Mouse (Mus musculus) spleen, postnatal 14 days (tissue): ENCODE results near the gene Echdc2.
"Not testable (repeated sequence)": the region's sequence is repeated elsewhere in the genome, so short reads cannot be mapped to it uniquely, and the experiment has no call there.

ENCODE experiments used
- DNase-seq, 2 experiments: peaks; one replicate each; pipeline ENCODE4 v3.0.0; 2021 to 2022; ENCODE audit warnings: low spot score in 2 of 2

The Echdc2 gene

GRCm38 (mm10) chr4:108165152-108165895 is at the start of gene Echdc2:
TSS of gene Echdc2 (plus strand) at chr4:108165437.
- no peak for DNase-seq

DNA sequence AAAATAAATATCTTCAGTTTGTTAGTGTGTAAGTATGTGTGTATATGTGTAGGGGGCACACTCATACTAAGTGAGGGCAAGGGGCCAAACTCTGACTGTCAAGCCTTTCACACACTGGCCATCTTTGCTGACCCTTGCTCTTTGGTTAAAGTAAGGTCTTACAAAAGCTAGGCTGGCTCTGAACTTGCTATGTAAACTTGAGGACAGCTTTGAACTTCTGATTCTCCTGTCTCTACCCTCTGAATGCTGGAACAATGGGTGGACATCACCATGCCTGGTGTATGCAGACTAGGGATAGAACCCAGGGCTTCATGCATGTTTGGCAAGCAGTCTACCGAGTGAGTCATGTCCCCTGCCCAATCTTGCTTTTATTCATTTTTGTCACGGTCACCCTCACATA is 48.8 kb upstream of the Echdc2 start:
- DNase-seq: no peak

GRCm38 (mm10) chr4:108117488-108117887 is 47.7 kb upstream of the Echdc2 start:
- DNase-seq: no peak

DNA sequence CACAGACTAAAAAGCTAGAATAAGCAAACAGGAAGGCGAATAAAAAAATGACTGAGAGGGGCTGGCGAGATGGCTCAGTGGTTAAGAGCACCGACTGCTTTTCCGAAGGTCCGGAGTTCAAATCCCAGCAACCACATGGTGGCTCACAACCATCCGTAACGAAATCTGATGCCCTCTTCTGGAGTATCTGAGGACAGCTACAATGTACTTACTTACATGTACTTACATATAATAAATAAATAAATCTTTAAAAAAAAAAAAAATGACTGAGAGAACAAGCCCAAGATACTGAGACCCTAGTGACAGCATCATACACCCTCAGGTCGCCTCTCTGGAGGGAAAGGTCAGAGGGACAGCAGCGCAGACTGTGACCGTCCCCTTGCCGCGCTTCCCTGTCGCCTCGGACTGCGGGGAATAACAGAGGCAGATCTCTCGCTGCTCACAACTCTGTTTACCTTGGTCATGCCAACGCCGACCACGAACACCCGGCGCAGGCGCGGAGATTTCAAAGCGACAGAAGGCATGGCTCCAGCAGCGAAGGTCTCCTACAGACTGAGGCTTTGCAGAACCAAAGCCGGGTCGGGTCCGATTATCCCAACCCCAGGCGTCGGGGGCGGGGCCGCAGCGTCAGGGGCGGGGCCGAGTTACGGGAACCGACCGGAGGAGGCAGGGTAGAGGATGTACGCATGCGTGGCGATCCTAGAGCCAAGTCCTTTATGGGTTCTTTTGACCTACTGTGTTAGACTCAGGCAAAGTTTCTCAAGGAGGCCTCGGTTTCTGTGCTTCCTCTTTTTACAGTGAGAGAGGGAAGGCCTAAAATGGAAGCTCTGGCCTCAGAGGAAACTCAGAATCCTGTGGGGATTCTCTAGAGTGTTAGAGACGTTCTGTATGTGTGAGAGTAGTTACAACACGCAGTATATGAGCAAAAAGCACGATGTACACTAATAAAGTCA is 47.0 kb upstream of the Echdc2 start:
- DNase-seq: peak; percentile 81 to 83

GRCm38 (mm10) chr4:108124104-108124503 is 41.1 kb upstream of the Echdc2 start:
- DNase-seq: no peak

DNA sequence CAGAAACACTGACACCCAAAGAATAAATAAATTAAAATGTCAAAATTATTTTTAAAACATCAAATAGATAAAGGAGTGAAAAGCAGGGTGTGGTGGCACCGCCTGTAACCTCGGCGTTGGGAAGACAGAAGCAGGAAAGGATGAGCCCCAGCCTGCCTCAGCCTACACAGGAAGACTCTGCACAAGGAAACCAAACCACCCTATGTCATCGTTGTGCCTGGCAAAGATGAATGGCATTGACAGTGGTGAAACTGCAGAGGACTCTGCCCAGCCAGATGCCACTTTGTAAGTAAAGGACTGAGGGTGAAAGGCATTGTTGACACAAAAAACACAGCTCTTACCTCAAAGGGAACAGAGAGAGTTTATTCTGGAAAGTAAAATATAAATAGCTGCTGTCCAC is 39.0 kb upstream of the Echdc2 start:
- no peak for DNase-seq

GRCm38 (mm10) chr4:108127516-108127915 is 37.7 kb upstream of the Echdc2 start:
- no peak for DNase-seq

DNA sequence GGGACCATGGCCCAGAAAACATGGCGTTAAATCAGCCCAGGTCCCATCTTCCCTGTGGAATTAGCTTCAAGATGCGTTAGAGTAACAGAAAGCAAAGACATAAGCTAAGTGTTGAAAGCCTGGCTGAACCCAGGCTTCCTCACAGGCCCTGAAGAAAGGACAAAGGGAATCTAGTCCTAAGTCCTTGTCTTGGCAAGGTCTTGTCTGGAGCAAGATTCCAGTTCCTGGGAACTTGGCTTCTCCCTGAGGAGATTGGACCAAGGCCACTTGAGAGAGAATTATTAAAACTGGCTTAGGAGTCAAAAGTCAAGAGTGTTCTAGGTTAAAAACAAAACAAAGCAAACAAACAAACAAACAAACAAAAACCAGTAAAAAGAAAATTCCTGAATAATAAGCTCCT is 36.9 kb upstream of the Echdc2 start:
- DNase-seq: no peak

DNA sequence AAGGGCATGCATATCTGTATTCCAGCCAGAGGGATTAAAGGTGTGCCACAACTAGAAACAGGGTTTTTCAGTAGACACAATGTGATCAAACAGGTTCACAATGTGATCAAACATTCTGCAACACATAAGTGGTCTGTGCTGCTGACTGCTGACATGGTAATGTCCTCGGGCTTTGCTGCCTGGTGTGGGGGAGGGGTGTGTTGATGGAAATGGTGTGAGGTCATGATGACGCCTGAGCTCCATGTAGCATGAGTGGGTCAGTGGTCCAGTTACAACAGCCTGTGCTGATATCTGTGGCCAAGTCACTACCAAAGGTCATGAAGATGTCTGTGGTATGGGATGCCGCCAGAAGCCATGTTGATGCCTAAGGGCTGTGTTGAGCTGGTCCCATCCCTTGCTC is 34.8 kb upstream of the Echdc2 start:
- DNase-seq: no peak

DNA sequence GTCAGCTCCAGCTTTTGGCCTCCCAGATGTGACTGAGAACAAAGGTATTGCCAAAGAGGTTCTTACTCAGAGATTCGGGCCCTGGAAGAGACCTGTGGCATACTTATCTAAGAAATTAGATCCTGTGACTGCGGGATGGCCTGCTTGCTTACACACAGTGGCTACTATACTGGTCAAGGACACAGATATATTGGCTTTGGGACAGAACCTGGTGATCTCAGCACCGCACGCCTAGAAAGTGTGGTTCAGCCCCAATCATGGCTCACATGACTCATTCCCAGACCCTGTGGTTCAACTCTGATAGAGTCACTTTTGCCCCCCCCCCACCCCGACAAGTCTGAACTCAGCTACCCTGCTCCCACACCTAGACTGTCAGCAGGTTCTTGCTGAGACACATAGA is 28.3 kb upstream of the Echdc2 start:
- no peak for DNase-seq

- not testable (repeated sequence) for DNase-seq
Measured at GRCm38 (mm10) chr4:108143178-108143577, 22.1 kb upstream of the Echdc2 start.

DNA sequence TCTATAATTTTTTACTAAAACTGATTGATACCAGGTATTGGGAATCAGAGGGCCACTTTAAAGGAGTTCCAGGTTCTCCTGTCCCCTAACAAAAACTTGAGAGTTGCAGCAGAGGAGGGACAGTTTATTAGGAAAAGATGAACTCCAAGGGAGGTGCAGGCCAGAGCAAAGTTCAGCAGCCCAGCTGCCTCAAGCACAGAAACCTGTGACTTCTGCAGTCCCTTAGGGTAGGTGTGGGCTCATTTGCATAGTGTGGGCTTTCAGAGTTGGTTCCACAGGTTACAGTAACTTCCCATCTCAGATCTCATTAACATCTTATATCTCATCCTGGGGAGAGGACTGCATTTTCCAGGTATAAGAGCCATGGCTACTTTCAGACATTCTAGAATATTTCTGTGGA is 21.5 kb upstream of the Echdc2 start:
- DNase-seq: no peak

DNA sequence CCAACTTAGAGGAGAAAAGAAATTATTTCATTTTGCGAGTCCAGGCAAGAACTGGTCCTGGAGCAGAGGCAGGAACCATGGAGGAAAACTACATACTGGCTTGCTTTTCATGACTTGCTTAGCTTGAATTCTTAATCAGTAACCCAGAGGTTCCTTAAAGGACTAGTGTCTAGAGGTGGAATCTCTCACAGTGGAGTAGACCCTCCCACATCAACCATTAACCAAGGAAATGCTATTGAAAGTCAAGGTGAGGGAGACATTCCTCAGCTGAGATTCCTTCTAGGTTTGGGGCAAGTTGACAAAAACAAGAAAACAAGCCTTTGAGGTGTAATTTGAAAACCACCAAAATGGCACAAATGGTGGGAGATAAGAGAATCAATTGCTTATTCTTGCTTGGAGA is 20.4 kb upstream of the Echdc2 start, which contains the start of gene Scp2:
Gene Scp2, minus strand, starts transcription at position 119 of the 400 bp plus-strand sequence.
- no peak for DNase-seq

DNA sequence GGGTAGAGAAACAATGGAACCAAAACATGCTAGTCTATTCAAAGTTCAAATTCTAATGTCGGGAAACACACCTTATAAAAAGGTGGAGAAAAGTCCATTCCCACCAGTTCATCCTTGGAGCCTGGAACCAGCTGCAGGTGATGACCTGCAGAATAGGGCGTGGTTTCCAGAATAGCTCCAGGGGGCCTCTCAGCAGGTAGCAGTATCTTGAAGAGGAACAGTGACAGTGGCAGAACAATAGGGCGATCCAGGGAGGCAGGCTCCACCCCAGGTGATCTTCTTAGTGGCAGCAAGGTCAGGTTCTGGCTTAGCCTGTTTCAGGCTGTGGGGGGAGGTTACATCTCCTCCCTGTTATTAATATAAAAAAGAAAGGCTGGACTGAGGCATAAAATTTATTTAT is 19.7 kb upstream of the Echdc2 start:
- not testable (repeated sequence) for DNase-seq

DNA sequence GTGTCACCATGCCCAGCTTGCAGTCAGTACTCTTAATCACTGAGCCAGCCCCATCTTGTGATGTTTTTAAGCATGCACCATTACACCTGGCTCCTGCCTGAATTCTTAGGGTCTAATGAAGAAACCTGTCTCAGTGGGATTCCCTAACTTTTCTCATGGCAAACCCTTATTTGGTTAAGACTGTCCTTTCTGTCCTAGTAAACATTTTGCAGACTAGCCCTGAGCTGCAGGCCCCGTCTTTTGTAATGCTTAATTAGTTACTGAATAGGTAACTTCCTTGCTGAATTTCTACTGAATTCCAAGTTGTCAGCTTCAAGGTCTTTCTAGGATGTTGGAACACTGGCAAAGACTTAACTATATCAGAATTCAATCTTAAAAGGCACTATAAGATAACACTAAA is 10.1 kb upstream of the Echdc2 start:
- not testable (repeated sequence) for DNase-seq

DNA sequence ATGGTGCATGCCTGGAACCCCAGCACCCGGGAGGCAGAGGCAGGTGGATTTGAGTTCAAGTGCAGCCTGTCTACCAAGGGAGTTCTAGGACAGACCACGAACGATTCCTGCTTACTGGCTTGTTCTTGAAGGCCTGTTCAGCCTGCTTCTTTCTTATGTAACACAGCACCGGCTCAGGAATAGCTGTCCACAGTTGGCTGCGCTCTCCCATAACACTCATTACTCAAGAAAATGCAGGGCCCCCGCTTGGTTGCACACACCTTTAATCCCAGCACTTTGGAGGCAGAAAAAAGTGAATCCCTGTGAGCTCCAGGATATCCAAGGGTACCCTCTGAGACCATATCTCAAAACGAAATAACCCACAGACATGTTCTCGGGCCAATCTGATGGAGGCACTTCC is 3.3 kb upstream of the Echdc2 start:
- no peak for DNase-seq

GRCm38 (mm10) chr4:108163291-108163690 is 1.9 kb upstream of the Echdc2 start:
- no peak for DNase-seq

GRCm38 (mm10) chr4:108166874-108167273 is 1.6 kb downstream of the Echdc2 start:
- DNase-seq: no peak

- DNase-seq: no peak
Measured at GRCm38 (mm10) chr4:108168056-108168455, 2.8 kb downstream of the Echdc2 start.

DNA sequence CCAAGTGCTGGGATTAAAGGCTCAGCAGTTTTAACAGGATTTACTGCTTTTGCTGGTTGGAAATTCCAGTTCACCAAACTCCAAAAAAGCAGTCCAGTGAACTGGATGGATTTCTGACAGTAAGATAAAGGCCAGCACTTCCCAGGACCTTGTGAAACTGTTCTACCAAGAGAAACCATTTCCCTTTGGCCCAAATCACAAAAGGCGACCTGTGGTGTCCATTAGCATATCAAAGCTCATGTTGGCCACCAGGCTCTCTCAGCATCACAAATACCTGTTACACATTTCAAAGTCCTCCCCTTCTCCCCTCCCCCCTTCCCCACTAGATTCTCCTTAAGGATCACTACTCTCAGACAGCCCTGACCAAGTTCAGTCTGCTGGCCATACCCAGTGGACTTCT is 17.0 kb downstream of the Echdc2 start:
- DNase-seq: no peak

GRCm38 (mm10) chr4:108192821-108193323 is 27.6 kb downstream of the Echdc2 start:
- no peak for DNase-seq

DNA sequence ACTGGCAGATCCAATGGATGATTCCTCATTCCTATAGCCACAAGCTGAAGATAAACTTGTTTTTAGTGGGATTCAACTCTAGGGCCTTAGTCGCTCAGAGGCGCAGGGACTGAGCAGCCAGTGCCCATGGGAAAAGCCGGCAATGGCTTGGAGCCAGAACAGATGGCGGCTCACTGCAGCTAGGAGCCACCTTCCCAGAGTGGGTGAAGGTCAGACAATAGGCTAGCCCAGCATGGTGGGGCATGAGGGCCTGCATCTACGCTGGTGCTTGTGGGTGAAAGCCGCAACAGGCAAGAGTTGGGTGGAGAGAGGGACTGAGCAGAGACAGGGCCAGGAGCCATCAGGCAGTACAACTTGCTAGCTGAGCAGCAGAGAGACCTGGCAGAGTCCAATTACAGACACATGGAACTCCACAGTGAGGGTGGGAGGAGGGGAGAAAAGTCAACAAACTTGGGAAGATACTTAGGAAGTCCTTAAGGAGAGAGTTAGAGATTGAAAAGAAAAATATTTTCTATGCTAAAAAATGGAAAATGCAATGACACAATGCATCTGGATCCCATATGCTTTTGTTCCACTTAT is 31.1 kb downstream of the Echdc2 start:
- DNase-seq: no peak
